Mouse (Mus musculus): ENCODE data around the gene Osm. TPM values are rescaled to one million over a fixed set of nuclear protein-coding genes. Genes with fewer than 3 reads are reported as not detected.

The Osm gene
- total RNA-seq, 2 experiments from 2014 or later = not detected

GRCm38 (mm10) chr11:4213107-4213506, 23.1 kb upstream of the Osm start:
- intact Hi-C loops (cut with DNase I) = no loop called here
- no peak for DNase-seq (ENCODE audit: low spot score in 2 of 2)

- intact Hi-C loops (cut with DNase I) = no loop called here
Observed at GRCm38 (mm10) chr11:4214572-4214971, 21.6 kb upstream of the Osm start.

GRCm38 (mm10) chr11:4215061-4215460, 21.2 kb upstream of the Osm start:
- intact Hi-C loops (cut with DNase I) = no loop called here
- no peak for DNase-seq (ENCODE audit: low spot score in 2 of 2)

More at GRCm38 (mm10) chr11:4214572-4214971, 21.6 kb upstream of the Osm start:
- no peak for DNase-seq (ENCODE audit: low spot score in 2 of 2)

GRCm38 (mm10) chr11:4216248-4217000, 19.8 kb upstream of the Osm start:
- DNase-seq (ENCODE audit: low spot score in 2 of 2) = peak; percentile 18 to 24
- intact Hi-C loops (cut with DNase I) = no loop called here

- intact Hi-C loops (cut with DNase I) = no loop called here
- peak; percentile 51 to 64 for DNase-seq (ENCODE audit: low spot score in 2 of 2)
Observed at GRCm38 (mm10) chr11:4217914-4218629, 18.1 kb upstream of the Osm start, which contains the start of gene Castor1. TSS of gene Castor1 (plus strand) at chr11:4218225.

- intact Hi-C loops (cut with DNase I) = loop anchor here (1.0 kb wide), 1 partner anchor 83 kb away; the partner anchor contains the start of gene Rnf215
- no peak for DNase-seq (ENCODE audit: low spot score in 2 of 2)
Observed at GRCm38 (mm10) chr11:4218637-4219036, 17.6 kb upstream of the Osm start.

- peak; percentile 67 to 75 for DNase-seq (ENCODE audit: low spot score in 2 of 2)
- intact Hi-C loops (cut with DNase I) = loop anchor here (1.0 kb wide), 1 partner anchor 84 kb away; the partner anchor contains the start of gene Rnf215
Observed at GRCm38 (mm10) chr11:4219317-4219751, 16.9 kb upstream of the Osm start.

- no peak for DNase-seq (ENCODE audit: low spot score in 2 of 2)
- intact Hi-C loops (cut with DNase I) = loop anchor here (1.0 to 5.0 kb wide), 2 partner anchors 37 to 85 kb away; partner anchors contain the start of genes Lif and Rnf215
Observed at GRCm38 (mm10) chr11:4219908-4220307, 16.3 kb upstream of the Osm start.

- intact Hi-C loops (cut with DNase I) = loop anchor here (5.0 kb wide), 1 partner anchor 37 kb away; the partner anchor contains the start of gene Lif
- peak; percentile 33 to 52 for DNase-seq (ENCODE audit: low spot score in 2 of 2)
Observed at GRCm38 (mm10) chr11:4220443-4221400, 15.5 kb upstream of the Osm start.

- intact Hi-C loops (cut with DNase I) = loop anchor here (5.0 kb wide), 1 partner anchor 35 kb away; the partner anchor contains the start of gene Lif
- no peak for DNase-seq (ENCODE audit: low spot score in 2 of 2)
Observed at GRCm38 (mm10) chr11:4222046-4222950, 13.9 kb upstream of the Osm start.

- intact Hi-C loops (cut with DNase I) = loop anchor here (5.0 kb wide), 1 partner anchor 34 kb away; the partner anchor contains the start of gene Lif
- no peak for DNase-seq (ENCODE audit: low spot score in 2 of 2)
Observed at GRCm38 (mm10) chr11:4223393-4224188, 12.6 kb upstream of the Osm start.

GRCm38 (mm10) chr11:4224223-4224622, 12.0 kb upstream of the Osm start:
- intact Hi-C loops (cut with DNase I) = loop anchor here (5.0 kb wide), 1 partner anchor 33 kb away; the partner anchor contains the start of gene Lif
- no peak for DNase-seq (ENCODE audit: low spot score in 2 of 2)

- intact Hi-C loops (cut with DNase I) = no loop called here
- DNase-seq (ENCODE audit: low spot score in 2 of 2) = no peak
Observed at GRCm38 (mm10) chr11:4226569-4227325, 9.5 kb upstream of the Osm start.

- intact Hi-C loops (cut with DNase I) = no loop called here
- DNase-seq (ENCODE audit: low spot score in 2 of 2) = no peak
Observed at GRCm38 (mm10) chr11:4228463-4228862, 7.8 kb upstream of the Osm start.

- DNase-seq (ENCODE audit: low spot score in 2 of 2) = no peak
- intact Hi-C loops (cut with DNase I) = no loop called here
Observed at GRCm38 (mm10) chr11:4229841-4230240, 6.4 kb upstream of the Osm start.

- no peak for DNase-seq (ENCODE audit: low spot score in 2 of 2)
- intact Hi-C loops (cut with DNase I) = no loop called here
Observed at GRCm38 (mm10) chr11:4231435-4231834, 4.8 kb upstream of the Osm start.

- no peak for DNase-seq (ENCODE audit: low spot score in 2 of 2)
- intact Hi-C loops (cut with DNase I) = no loop called here
Observed at GRCm38 (mm10) chr11:4232644-4233043, 3.6 kb upstream of the Osm start.

Data from left cerebral cortex, postnatal 36 days (tissue).